8 mouse cellular contexts compared by ENCODE assay signal in genomic region chr4:108405766-108406137, GRCm38 (mm10). TPM values are rescaled to one million over a fixed set of nuclear protein-coding genes. Genes with fewer than 3 reads are reported as not detected.
DNase-seq lines count a peak whose midpoint lies in the region; ATAC-seq and TF ChIP-seq lines count a peak whose summit lies in the region.

No protein-coding gene starts in this region.

- no peak; the same call in 1 of the 2 replicates for TF ChIP-seq POLR2A in heart, adult 2 months (IDR thresholded peaks at IDR 0.05; ENCODE audit: insufficient read depth, low read depth, low read length)
- no peak for TF ChIP-seq POLR2A in kidney, adult 2 months (IDR thresholded peaks at IDR 0.05; ENCODE audit: low read depth, low read length)

- H3K27me3 ChIP-seq in heart, adult 2 months (ENCODE audit: control insufficient read depth, insufficient read depth, low read length), result no peaks in the 10 kb centered on the region
- H3K27me3 ChIP-seq in forebrain, postnatal 0 days (ENCODE audit: insufficient read depth, low read length), result no peaks in the 10 kb centered on the region
- no peaks in the 10 kb centered on the region for H3K27me3 ChIP-seq in kidney, adult 2 months (replicated peaks; ENCODE audit: control insufficient read depth, insufficient read depth, low read length)

- 54% methylated on average over 3 of the region's 3 CpGs for WGBS in heart, adult 2 months
- 78% methylated on average over 3 of the region's 3 CpGs for WGBS in forebrain, postnatal 0 days
- WGBS in kidney, adult 2 months, result 44% methylated on average over 3 of the region's 3 CpGs

- peak overlapping the region; percentile 65 for H3K4me3 ChIP-seq in heart, adult 2 months
- H3K4me3 ChIP-seq in forebrain, postnatal 0 days (ENCODE audit: low read depth, low read length), result peak overlapping the region; percentile 48
- peak overlapping the region; percentile 58 for H3K4me3 ChIP-seq in kidney, adult 2 months (ENCODE audit: insufficient read depth, low read depth, low read length)

- DNase-seq in heart, adult 2 months, result peak; percentile 45 to 58
- no peak for DNase-seq in heart, postnatal 10 days
- no peak for DNase-seq in forebrain, postnatal 0 days
- DNase-seq in kidney, adult 2 months, result peak; percentile 49
- peak; percentile 65 for DNase-seq in lung, postnatal 10 days
- no peak for DNase-seq in spleen, postnatal 36 days (ENCODE audit: low spot score in 2 of 2)
- no peak for DNase-seq in left cerebral cortex, postnatal 36 days (ENCODE audit: low spot score in 2 of 2)

- peak overlapping the region; percentile 99 for H3K9ac ChIP-seq in heart, adult 2 months (ENCODE audit: low read depth, low read length)
- H3K9ac ChIP-seq in forebrain, postnatal 0 days, result peak overlapping the region; percentile 71

- ATAC-seq in forebrain, postnatal 0 days, result peak; percentile 76
- no peak for ATAC-seq in activated CD4-positive, CD25-positive, alpha-beta regulatory T cell, adult 4 months

- H3K9me3 ChIP-seq in forebrain, postnatal 0 days (ENCODE audit: low read length), result no peaks in the 10 kb centered on the region

- H3K36me3 ChIP-seq in heart, adult 2 months (ENCODE audit: control insufficient read depth, insufficient read depth, low read length), result no peaks in the 10 kb centered on the region
- H3K36me3 ChIP-seq in forebrain, postnatal 0 days (ENCODE audit: insufficient read depth), result peaks cover 3% of the 10 kb centered on the region; the same call in 1 of the 2 replicates
- H3K36me3 ChIP-seq in kidney, adult 2 months (ENCODE audit: control insufficient read depth, insufficient read depth, low read length), result no peaks in the 10 kb centered on the region

- no peak for TF ChIP-seq CTCF in heart, adult 2 months (IDR thresholded peaks at IDR 0.05)
- TF ChIP-seq CTCF in forebrain, postnatal 0 days (IDR thresholded peaks at IDR 0.05; ENCODE audit: low read depth), result no peak
- TF ChIP-seq CTCF in kidney, adult 2 months (conservative IDR thresholded peaks at IDR 0.05; ENCODE audit: insufficient read depth, insufficient read length, low read depth, low read length), result no peak

- no peak for TF ChIP-seq EP300 in heart, adult 2 months (IDR thresholded peaks at IDR 0.05; ENCODE audit: insufficient read depth, low read depth, low read length)

- no peaks in the 10 kb centered on the region for H3K79me2 ChIP-seq in heart, adult 2 months (replicated peaks; ENCODE audit: control insufficient read depth, insufficient read depth, low read length)

- H3K4me2 ChIP-seq in forebrain, postnatal 0 days (ENCODE audit: low read depth), result peak overlapping the region; percentile 89

- H3K27ac ChIP-seq in heart, adult 2 months, result peak overlapping the region; percentile 95
- H3K27ac ChIP-seq in forebrain, postnatal 0 days (ENCODE audit: low read depth, low read length), result peak overlapping the region; percentile 59
- H3K27ac ChIP-seq in kidney, adult 2 months (ENCODE audit: insufficient read depth, low read depth, low read length), result peak overlapping the region; percentile 76; the same call in 1 of the 2 replicates

- H3K4me1 ChIP-seq in heart, adult 2 months (ENCODE audit: control insufficient read depth, insufficient read depth, low read length), result peaks cover 4% of the 10 kb centered on the region
- H3K4me1 ChIP-seq in forebrain, postnatal 0 days (ENCODE audit: insufficient read depth), result no peaks in the 10 kb centered on the region
- H3K4me1 ChIP-seq in kidney, adult 2 months (ENCODE audit: control insufficient read depth, insufficient read depth, low read length), result no peaks in the 10 kb centered on the region

- intact Hi-C loops in heart, adult 2 months (cut with DNase I), result loop anchor here (1.0 to 5.0 kb wide), 3 partner anchors 18 to 63 kb away; partner anchors contain the start of gene Tut4
- intact Hi-C loops in heart, postnatal 10 days (cut with DNase I), result loop anchor here (1.0 to 5.0 kb wide), 3 partner anchors 15 to 54 kb away; partner anchors contain the start of gene Tut4
- intact Hi-C loops in left cerebral cortex, postnatal 36 days (cut with DNase I), result loop anchor here (5.0 kb wide), 1 partner anchor 52 kb away; the partner anchor contains the start of gene Tut4

RNA-seq across cellular contexts. Expression of gene Gpx7, which starts 1.0 kb away (rescaled TPM):
- 1 to 10 TPM; 5.9 to 7.7 TPM for total RNA-seq in heart, adult 2 months (2021)
- polyA plus RNA-seq in heart, adult 2 months (2012; rRNA removed), result 14.2 and 16.5 TPM in 2 replicates
- total RNA-seq in heart, postnatal 10 days (2021), result 10 to 100 TPM; 22.3 to 22.6 TPM
- 24.1 and 38.5 TPM in 2 replicates for total RNA-seq in forebrain, postnatal 0 days (2014; rRNA removed)
- polyA plus RNA-seq in forebrain, postnatal 0 days (2015; fragmentation: Nextera tagmentation; extraction: Ambion mirVana), result 37.5 and 46.4 TPM in 2 replicates
- 6.2 and 7.5 TPM in 2 replicates for polyA plus RNA-seq in kidney, adult 2 months (2012; rRNA removed)
- 1 to 10 TPM; 1.7 to 4.3 TPM for polyA plus RNA-seq in activated CD4-positive, CD25-positive, alpha-beta regulatory T cell, adult 4 months (2017; shearing (Covaris generic))
- total RNA-seq in left cerebral cortex, postnatal 36 days (2021), result 1 to 10 TPM; 4.6 to 6.8 TPM

RNA-seq across cellular contexts. Expression of gene Shisal2a, which starts 22.6 kb away (rescaled TPM):
- total RNA-seq in heart, adult 2 months (2021), result not detected
- polyA plus RNA-seq in heart, adult 2 months (2012; rRNA removed), result not detected in 2 replicates
- total RNA-seq in heart, postnatal 10 days (2021), result not detected
- total RNA-seq in forebrain, postnatal 0 days (2014; rRNA removed), result 1.9 TPM in 1 of 2 replicates, not detected in the other
- 3.0 and 4.9 TPM in 2 replicates for polyA plus RNA-seq in forebrain, postnatal 0 days (2015; fragmentation: Nextera tagmentation; extraction: Ambion mirVana)
- polyA plus RNA-seq in kidney, adult 2 months (2012; rRNA removed), result 0.25 TPM in 1 of 2 replicates, not detected in the other
- polyA plus RNA-seq in activated CD4-positive, CD25-positive, alpha-beta regulatory T cell, adult 4 months (2017; shearing (Covaris generic)), result not detected
- total RNA-seq in left cerebral cortex, postnatal 36 days (2021), result not detected

RNA-seq across cellular contexts. Expression of gene Tut4, which starts 53.5 kb away (rescaled TPM):
- 10 to 100 TPM; 19.6 to 21.8 TPM for total RNA-seq in heart, adult 2 months (2021)
- 24.1 and 29.7 TPM in 2 replicates for polyA plus RNA-seq in heart, adult 2 months (2012; rRNA removed)
- total RNA-seq in heart, postnatal 10 days (2021), result 10 to 100 TPM; 41.0 to 43.8 TPM
- total RNA-seq in forebrain, postnatal 0 days (2014; rRNA removed), result 87.8 and 89.2 TPM in 2 replicates
- polyA plus RNA-seq in forebrain, postnatal 0 days (2015; fragmentation: Nextera tagmentation; extraction: Ambion mirVana), result 19.8 and 37.2 TPM in 2 replicates
- polyA plus RNA-seq in kidney, adult 2 months (2012; rRNA removed), result 23.7 and 28.8 TPM in 2 replicates
- polyA plus RNA-seq in activated CD4-positive, CD25-positive, alpha-beta regulatory T cell, adult 4 months (2017; shearing (Covaris generic)), result 10 to 100 TPM; 56.1 to 74.4 TPM
- total RNA-seq in left cerebral cortex, postnatal 36 days (2021), result 10 to 100 TPM; 31.6 to 51.9 TPM

Comparison
In these comparisons a context has a peak if more than half of its experiments do, and no peak if none do; other contexts are left out.
1. DNase-seq: peak in heart, adult 2 months (2 of 2), kidney, adult 2 months (single experiment) and lung, postnatal 10 days (single experiment); none in heart, postnatal 10 days (0 of 2), forebrain, postnatal 0 days (single experiment), spleen, postnatal 36 days (0 of 2) and left cerebral cortex, postnatal 36 days (0 of 2).
2. Peak in every context shown above with its lines, with median percentiles within 50 percentile points of each other: H3K27ac ChIP-seq and H3K4me3 ChIP-seq.